In genomic region chr9:107629411-107629730, GRCm38 (mm10) we compare ENCODE assay signal across 9 mouse cellular contexts. TPM values are rescaled to one million over a fixed set of nuclear protein-coding genes. Genes with fewer than 3 reads are reported as not detected.
A peak's percentile ranks its signal among the peaks of the same experiment; 100 is the strongest.
DNase-seq lines count a peak whose midpoint lies in the region; ATAC-seq and TF ChIP-seq lines count a peak whose summit lies in the region.
"Had no signal": no experiment of that assay in that cellular context is flagged by ENCODE, and none has a peak within 500 bp of the region (broad histone marks: within the 10 kb centered on the region; RNA-seq: fewer than 3 reads in every experiment).

No protein-coding gene starts in this region.

- no peak for TF ChIP-seq POLR2A in testis, adult 2 months (IDR thresholded peaks at IDR 0.05; ENCODE audit: control insufficient read depth, low read depth, low read length)

- H3K27me3 ChIP-seq in testis, adult 2 months (ENCODE audit: control insufficient read depth, insufficient read depth, low read length) = no peaks in the 10 kb centered on the region
- H3K27me3 ChIP-seq in liver, embryonic 15.5 days = no peaks in the 10 kb centered on the region

- H3K4me3 ChIP-seq in testis, adult 2 months (ENCODE audit: control insufficient read depth, low read depth, low read length) = no peak overlapping the region
- peak overlapping the region; percentile 11; the same call in 1 of the 2 replicates for H3K4me3 ChIP-seq in liver, embryonic 15.5 days (replicated peaks)
- H3K4me3 ChIP-seq: erythroblast, embryonic 14.5 days had no signal

- no peak for TF ChIP-seq CTCF in testis, adult 2 months (IDR thresholded peaks at IDR 0.05; ENCODE audit: control insufficient read depth, insufficient read depth, insufficient replicate concordance, low read depth, low read length)

- peak; percentile 50 for DNase-seq in CD4-positive, CD25-positive, alpha-beta regulatory T cell, adult 2 months (ENCODE audit: low read depth, low spot score)
- no peak for DNase-seq in testis, postnatal 14 days (ENCODE audit: low spot score)
- no peak for DNase-seq in frontal cortex, adult 2 months (ENCODE audit: extremely low spot score in 1 of 2, low spot score in 1 of 2)
- DNase-seq in adrenal gland, adult 2 months = no peak
- no peak for DNase-seq in ovary, adult 18-20 months (ENCODE audit: low spot score)

- 0 out of 2 replicates have a peak overlapping the region, but pooled peaks have one; percentile 25 for H3K9ac ChIP-seq in liver, embryonic 15.5 days

- peak overlapping the region; percentile 57 for H3K4me2 ChIP-seq in liver, embryonic 15.5 days

- no peak for ATAC-seq in CD4-positive, CD25-positive, alpha-beta regulatory T cell, adult 4 months
- ATAC-seq in liver, embryonic 15.5 days (ENCODE audit: insufficient read depth) = no peak

- H3K27ac ChIP-seq in testis, adult 2 months (ENCODE audit: control insufficient read depth, insufficient read depth, low read depth, low read length) = peak overlapping the region; percentile 14; the same call in 1 of the 2 replicates
- peak overlapping the region; percentile 80 for H3K27ac ChIP-seq in liver, embryonic 15.5 days (replicated peaks)

- H3K36me3 ChIP-seq in testis, adult 2 months (ENCODE audit: control insufficient read depth, insufficient read depth, low read length) = no peaks in the 10 kb centered on the region
- peaks cover 50% of the 10 kb centered on the region for H3K36me3 ChIP-seq in liver, embryonic 15.5 days (replicated peaks)

- 2% methylated on average over 4 of the region's 4 CpGs for WGBS in liver, embryonic 15.5 days (ENCODE audit: insufficient replicate concordance)

- peaks cover 46% of the 10 kb centered on the region for H3K4me1 ChIP-seq in testis, adult 2 months (ENCODE audit: control insufficient read depth, insufficient read depth, low read length)
- H3K4me1 ChIP-seq in liver, embryonic 15.5 days (replicated peaks) = peaks cover 99% of the 10 kb centered on the region

- no peaks in the 10 kb centered on the region for H3K9me3 ChIP-seq in liver, embryonic 15.5 days (replicated peaks)

RNA-seq across cellular contexts. Expression of gene Gnai2, which starts 5.8 kb away (rescaled TPM):
- polyA plus RNA-seq in CD4-positive, CD25-positive, alpha-beta regulatory T cell, adult 4 months (2017; shearing (Covaris generic)) = 100 to 1,000 TPM; 120 to 139 TPM
- polyA plus RNA-seq in testis, adult 2 months (2012; rRNA removed) = 87.7 and 103 TPM in 2 replicates
- polyA plus RNA-seq in liver, embryonic 15.5 days (2015; fragmentation: Nextera tagmentation; extraction: Ambion mirVana) = 162 and 167 TPM in 2 replicates
- polyA plus RNA-seq in frontal cortex, adult 2 months (2012; rRNA removed) = 334 and 351 TPM in 2 replicates
- 100 to 1,000 TPM; 198 to 278 TPM for total RNA-seq in adrenal gland, adult 2 months (2021)
- 330 and 345 TPM in 2 replicates for polyA plus RNA-seq in adrenal gland, adult 2 months (2012; rRNA removed)

RNA-seq across cellular contexts. Expression of gene Sema3b, which starts 20.3 kb away (rescaled TPM):
- polyA plus RNA-seq in CD4-positive, CD25-positive, alpha-beta regulatory T cell, adult 4 months (2017; shearing (Covaris generic)) = not detected
- 2.1 and 4.1 TPM in 2 replicates for polyA plus RNA-seq in testis, adult 2 months (2012; rRNA removed)
- 0.74 and 0.77 TPM in 2 replicates for polyA plus RNA-seq in liver, embryonic 15.5 days (2015; fragmentation: Nextera tagmentation; extraction: Ambion mirVana)
- 2.1 and 3.4 TPM in 2 replicates for polyA plus RNA-seq in frontal cortex, adult 2 months (2012; rRNA removed)
- 1 to 10 TPM; 3.7 to 4.1 TPM for total RNA-seq in adrenal gland, adult 2 months (2021)
- polyA plus RNA-seq in adrenal gland, adult 2 months (2012; rRNA removed) = 8.3 and 10.4 TPM in 2 replicates
- polyA plus RNA-seq: erythroblast, embryonic 14.5 days had no signal

RNA-seq across cellular contexts. Expression of gene Slc38a3, which starts 40.0 kb away (rescaled TPM):
- polyA plus RNA-seq in CD4-positive, CD25-positive, alpha-beta regulatory T cell, adult 4 months (2017; shearing (Covaris generic)) = not detected
- 0.10 and 0.32 TPM in 2 replicates for polyA plus RNA-seq in testis, adult 2 months (2012; rRNA removed)
- 35.0 and 50.9 TPM in 2 replicates for polyA plus RNA-seq in liver, embryonic 15.5 days (2015; fragmentation: Nextera tagmentation; extraction: Ambion mirVana)
- polyA plus RNA-seq in frontal cortex, adult 2 months (2012; rRNA removed) = 256 and 260 TPM in 2 replicates
- 1 to 10 TPM in 1 of 2 experiments, under 1 TPM in 1; 0.48 to 2.7 TPM for total RNA-seq in adrenal gland, adult 2 months (2021)
- polyA plus RNA-seq in adrenal gland, adult 2 months (2012; rRNA removed) = 1.7 and 4.1 TPM in 2 replicates

RNA-seq across cellular contexts. Expression of gene Ifrd2, which starts 41.9 kb away (rescaled TPM):
- polyA plus RNA-seq in CD4-positive, CD25-positive, alpha-beta regulatory T cell, adult 4 months (2017; shearing (Covaris generic)) = 10 to 100 TPM; 30.1 to 36.2 TPM
- 16.4 and 20.5 TPM in 2 replicates for polyA plus RNA-seq in testis, adult 2 months (2012; rRNA removed)
- 161 and 198 TPM in 2 replicates for polyA plus RNA-seq in liver, embryonic 15.5 days (2015; fragmentation: Nextera tagmentation; extraction: Ambion mirVana)
- polyA plus RNA-seq in frontal cortex, adult 2 months (2012; rRNA removed) = 17.5 and 18.8 TPM in 2 replicates
- 10 to 100 TPM; 36.0 to 41.7 TPM for total RNA-seq in adrenal gland, adult 2 months (2021)
- 67.3 and 80.0 TPM in 2 replicates for polyA plus RNA-seq in adrenal gland, adult 2 months (2012; rRNA removed)

RNA-seq across cellular contexts. Expression of gene Hyal3, which starts 48.8 kb away (rescaled TPM):
- polyA plus RNA-seq in CD4-positive, CD25-positive, alpha-beta regulatory T cell, adult 4 months (2017; shearing (Covaris generic)) = 1 to 10 TPM in 1 of 2 experiments, under 1 TPM in 1; 0.90 to 1.4 TPM
- polyA plus RNA-seq in testis, adult 2 months (2012; rRNA removed) = 1.6 and 1.8 TPM in 2 replicates
- polyA plus RNA-seq in liver, embryonic 15.5 days (2015; fragmentation: Nextera tagmentation; extraction: Ambion mirVana) = 0.64 TPM in 2 replicates
- polyA plus RNA-seq in frontal cortex, adult 2 months (2012; rRNA removed) = 0.69 and 0.74 TPM in 2 replicates
- total RNA-seq in adrenal gland, adult 2 months (2021) = 1 to 10 TPM; 1.3 to 1.4 TPM
- polyA plus RNA-seq in adrenal gland, adult 2 months (2012; rRNA removed) = 1.8 and 2.2 TPM in 2 replicates
- polyA plus RNA-seq: erythroblast, embryonic 14.5 days had no signal
